Mouse (Mus musculus) layer of hippocampus, adult 2 months (tissue): ENCODE results near the gene Vmn2r23. TPM values are rescaled to one million over a fixed set of nuclear protein-coding genes. Genes with fewer than 3 reads are reported as not detected.
A peak's percentile ranks its signal among the peaks of the same experiment; 100 is the strongest.
"Not testable (repeated sequence)": the region's sequence is repeated elsewhere in the genome, so short reads cannot be mapped to it uniquely, and the experiment has no call there.

ENCODE experiments used
- DNase-seq, 2 experiments: peaks; one replicate each; pipeline ENCODE4 v3.0.0; 2022; ENCODE audit warnings: low spot score in 2 of 2
- H3K27ac ChIP-seq: fragments of 200-600 bp; 2 replicates; pipeline ENCODE4 v1.8.1; 2022
- H3K4me3 ChIP-seq: fragments of 200-600 bp; 2 replicates; pipeline ENCODE4 v1.8.1; 2022; ENCODE audit warnings: mild to moderate bottlenecking
- CTCF ChIP-seq: fragments of 200-600 bp; conservative IDR thresholded peaks from 2 replicates; pipeline ENCODE4 v1.8.1; 2022; ENCODE audit warnings: antibody characterized with exemption, mild to moderate bottlenecking, moderate library complexity
- long read RNA-seq, 2 experiments: library from polyadenylated mRNA; stranded (forward); transcript quantifications; one replicate each; pipeline ENCODE4 v2.0.0; 2021; ENCODE audit warnings: borderline mapping rate in 2 of 2
- total RNA-seq, 2 experiments: library from RNA; stranded (reverse); gene quantifications; 2 replicates each; pipeline ENCODE4 v1.2.3; 2021

Gene Vmn2r23
- total RNA-seq, result not detected
- long read RNA-seq, experiment 1, result 0 reads
- long read RNA-seq, experiment 2, result 0 reads

GRCm38 (mm10) chr6:123702370-123702769, at the start of gene Vmn2r23:
Gene Vmn2r23, plus strand, starts transcription at chr6:123702670.
- no peak for TF ChIP-seq CTCF
- no peak for DNase-seq
- Histone ChIP-seq H3K4me3 (no peak within 1 kb of the TSS), H3K27ac (no peak within 1 kb of the TSS)

- no peak overlapping the region for H3K4me3 ChIP-seq
- no peak overlapping the region for H3K27ac ChIP-seq
- DNase-seq, result peak; percentile 13 to 37
- TF ChIP-seq CTCF, result peak; percentile 81
Observed at GRCm38 (mm10) chr6:123657040-123657439, 45.4 kb upstream of the Vmn2r23 start.

- DNase-seq, H3K4me3 ChIP-seq, H3K27ac ChIP-seq: not testable (repeated sequence)
Observed at GRCm38 (mm10) chr6:123696639-123697038, 5.8 kb upstream of the Vmn2r23 start.

- no peak for DNase-seq
- H3K27ac ChIP-seq, result no peak overlapping the region
- H3K4me3 ChIP-seq, result no peak overlapping the region
- TF ChIP-seq CTCF, result no peak
Observed at GRCm38 (mm10) chr6:123697213-123697612, 5.3 kb upstream of the Vmn2r23 start.

- H3K4me3 ChIP-seq, result no peak overlapping the region
- no peak for TF ChIP-seq CTCF
- DNase-seq, result no peak
- H3K27ac ChIP-seq, result no peak overlapping the region
Observed at GRCm38 (mm10) chr6:123770031-123770430, 67.6 kb downstream of the Vmn2r23 start.

GRCm38 (mm10) chr6:123778579-123778978, 76.1 kb downstream of the Vmn2r23 start, which contains the start of gene Vmn2r24:
Gene Vmn2r24, plus strand, starts transcription at chr6:123778879.
- H3K4me3 ChIP-seq, result no peak within 1 kb of the TSS
- no peak for DNase-seq
- H3K27ac ChIP-seq, result no peak within 1 kb of the TSS
- TF ChIP-seq CTCF, result no peak

- no peak overlapping the region for H3K27ac ChIP-seq
- no peak for DNase-seq
- TF ChIP-seq CTCF, result no peak
- no peak overlapping the region for H3K4me3 ChIP-seq
Observed at GRCm38 (mm10) chr6:123784857-123785256, 82.4 kb downstream of the Vmn2r23 start.

- no peak for DNase-seq
- Histone ChIP-seq H3K27ac (no peak overlapping the region), H3K4me3 (no peak overlapping the region)
- peak; percentile 37 for TF ChIP-seq CTCF
Observed at GRCm38 (mm10) chr6:123793746-123794145, 91.3 kb downstream of the Vmn2r23 start.

Other genes with a start within 250 kb of the Vmn2r23 start
- not detected for gene Vmn2r21, start 169.3 kb upstream of the Vmn2r23 start, total RNA-seq
- gene Vmn2r22, start 51.9 kb upstream of the Vmn2r23 start, total RNA-seq, result not detected
- gene Vmn2r24, start 76.2 kb downstream of the Vmn2r23 start, total RNA-seq, result not detected
- not detected for gene Vmn2r25, start 150.8 kb downstream of the Vmn2r23 start, total RNA-seq